Mouse (Mus musculus): Measurements from ENCODE around the gene Pkdrej.
"Not testable (repeated sequence)": the region's sequence is repeated elsewhere in the genome, so short reads cannot be mapped to it uniquely, and the experiment has no call there.

The Pkdrej gene

DNA sequence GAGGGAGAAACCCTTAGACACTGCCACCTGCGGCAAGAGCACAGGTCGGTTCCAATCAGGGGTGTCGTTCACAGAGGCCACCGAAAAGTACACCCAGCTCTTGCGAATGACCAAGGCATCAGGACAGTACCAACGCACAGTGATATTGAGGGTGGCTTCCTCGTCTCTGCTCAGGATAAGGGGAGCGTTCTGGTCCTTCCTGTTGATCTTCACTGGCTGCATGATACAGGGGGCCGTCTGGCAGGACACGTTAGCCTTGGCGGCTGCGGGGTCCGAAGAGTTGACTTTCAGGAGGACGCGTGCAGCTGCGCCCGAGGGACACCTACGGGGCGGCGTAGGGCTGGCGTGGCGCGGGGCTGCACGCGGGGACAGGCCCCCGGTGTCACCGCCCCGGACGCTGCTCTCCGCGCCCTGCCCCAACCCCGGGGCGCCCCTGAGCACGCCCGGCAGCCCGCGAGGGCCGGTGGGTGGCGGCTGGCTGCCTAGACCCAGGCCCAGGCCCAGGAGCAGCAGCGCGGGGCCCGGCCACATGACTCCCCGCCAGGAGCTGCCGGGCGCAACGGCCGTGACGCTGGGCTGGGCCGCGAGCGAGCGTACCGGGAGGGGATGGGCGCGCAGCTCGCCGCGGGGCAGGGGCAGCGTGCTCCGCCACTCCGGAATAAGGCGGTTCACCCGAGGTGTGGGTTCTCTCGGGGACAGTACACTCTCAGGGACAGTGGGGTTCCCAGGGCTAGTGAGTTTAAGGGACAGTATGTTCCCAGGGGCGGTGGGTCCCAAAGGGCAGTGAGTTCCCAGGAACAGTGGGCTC lies at the start of gene Pkdrej:
Gene Pkdrej (minus strand): TSS at position 532 of the 808 bp plus-strand sequence.
- ATAC-seq (ENCODE audit: insufficient number of reproducible peaks, low FRiP score, low TSS enrichment): peak; percentile 45; the same call in 1 of the 2 replicates

DNA sequence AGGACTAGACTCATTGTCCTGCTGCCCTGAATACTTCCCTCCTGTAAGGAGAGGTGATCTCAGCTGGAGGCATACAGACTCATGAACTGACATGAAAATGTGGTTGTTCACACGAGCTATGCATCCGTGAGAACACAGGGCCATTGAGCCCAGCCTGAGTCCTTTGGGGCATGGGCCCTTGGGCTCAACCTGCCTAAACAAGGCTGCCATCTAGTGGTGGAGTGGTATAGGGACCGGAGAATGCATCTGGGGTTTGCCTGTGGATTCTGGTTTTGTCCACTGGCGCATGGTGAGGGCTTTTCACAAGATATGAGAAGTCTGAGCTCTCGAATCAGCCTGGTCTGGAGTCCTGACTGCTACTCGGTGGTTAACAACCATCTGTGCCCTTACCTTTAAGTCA lies 46.2 kb upstream of the Pkdrej start:
- ATAC-seq (ENCODE audit: insufficient number of reproducible peaks, low FRiP score, low TSS enrichment): peak; percentile 68; the same call in 1 of the 2 replicates

DNA sequence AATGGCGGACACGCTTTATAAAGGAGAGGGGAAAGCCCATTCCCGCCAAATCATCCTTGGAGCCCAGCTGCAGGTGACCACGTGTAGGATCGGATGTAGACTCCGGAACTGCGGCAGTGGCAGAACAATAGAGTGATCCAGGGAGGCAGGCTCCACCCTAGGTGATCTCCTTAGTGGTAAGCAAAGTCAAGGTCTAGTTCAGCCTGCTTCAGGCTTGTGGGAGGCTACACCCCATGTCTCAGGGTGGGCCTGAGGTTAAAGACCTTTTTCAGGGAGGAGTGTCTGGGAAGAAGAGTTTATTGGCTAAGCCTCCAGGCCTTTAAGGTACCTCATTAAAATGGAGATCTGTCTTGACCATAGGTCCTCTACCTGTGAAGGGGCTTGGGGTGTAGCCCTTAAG lies 44.4 kb upstream of the Pkdrej start:
- not testable (repeated sequence) for ATAC-seq (ENCODE audit: insufficient number of reproducible peaks, low FRiP score, low TSS enrichment)

DNA sequence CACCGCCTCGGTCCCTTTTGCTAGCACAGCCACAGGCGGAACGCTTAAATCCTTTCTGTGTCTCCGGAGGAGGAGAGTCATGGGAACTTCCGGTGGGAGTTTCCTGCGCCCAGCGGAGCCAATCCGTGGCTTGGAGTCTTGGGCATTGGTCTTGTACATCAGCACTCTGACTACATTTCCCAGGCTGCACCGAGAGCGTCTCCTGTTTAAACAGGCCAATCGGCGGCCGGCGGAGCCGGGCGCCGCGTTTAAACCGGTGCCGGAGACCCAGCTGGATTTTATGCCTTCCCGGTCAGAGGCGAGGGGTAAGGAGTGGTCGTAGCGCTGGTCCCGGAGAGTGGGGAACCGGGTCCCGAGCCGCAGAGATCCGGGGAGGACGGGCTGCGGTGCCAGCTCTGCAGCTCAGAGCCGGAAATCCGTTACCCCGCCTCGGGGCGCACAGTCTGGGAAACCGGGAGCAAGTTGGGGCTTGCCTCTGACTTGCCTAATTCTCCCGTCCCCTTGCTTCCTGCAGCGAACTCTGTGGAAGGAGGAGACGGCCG lies 38.0 kb upstream of the Pkdrej start, which contains the start of gene Gtse1:
Gene Gtse1 (plus strand): TSS at position 256 of the 542 bp plus-strand sequence.
- ATAC-seq (ENCODE audit: insufficient number of reproducible peaks, low FRiP score, low TSS enrichment): peak; percentile 100

DNA sequence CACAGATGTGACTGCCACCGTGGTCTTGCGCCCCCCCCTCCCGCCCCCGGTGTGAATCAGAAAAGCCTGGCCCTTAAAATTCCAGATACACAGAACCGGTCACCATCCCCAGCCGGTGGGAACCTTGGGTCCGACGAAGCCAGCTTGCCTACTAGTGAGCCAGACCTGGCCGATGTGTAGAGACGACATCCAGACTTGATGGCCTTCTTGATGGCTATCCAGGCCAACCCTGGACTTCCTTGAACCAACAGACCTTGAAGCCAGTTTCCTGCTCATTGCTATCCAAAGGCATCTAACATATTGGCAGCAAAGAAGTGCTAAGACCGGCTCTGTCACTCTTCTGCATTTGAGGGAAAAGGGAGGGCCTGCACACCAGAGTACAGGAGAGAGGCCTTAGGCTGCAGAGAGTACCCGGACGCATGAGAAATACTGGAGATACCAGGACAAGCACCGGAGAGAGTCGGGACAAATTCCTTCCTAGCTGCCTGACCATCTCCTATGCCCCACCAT lies 37.5 kb upstream of the Pkdrej start:
- no peak; the same call in 1 of the 2 replicates for ATAC-seq (ENCODE audit: insufficient number of reproducible peaks, low FRiP score, low TSS enrichment)

DNA sequence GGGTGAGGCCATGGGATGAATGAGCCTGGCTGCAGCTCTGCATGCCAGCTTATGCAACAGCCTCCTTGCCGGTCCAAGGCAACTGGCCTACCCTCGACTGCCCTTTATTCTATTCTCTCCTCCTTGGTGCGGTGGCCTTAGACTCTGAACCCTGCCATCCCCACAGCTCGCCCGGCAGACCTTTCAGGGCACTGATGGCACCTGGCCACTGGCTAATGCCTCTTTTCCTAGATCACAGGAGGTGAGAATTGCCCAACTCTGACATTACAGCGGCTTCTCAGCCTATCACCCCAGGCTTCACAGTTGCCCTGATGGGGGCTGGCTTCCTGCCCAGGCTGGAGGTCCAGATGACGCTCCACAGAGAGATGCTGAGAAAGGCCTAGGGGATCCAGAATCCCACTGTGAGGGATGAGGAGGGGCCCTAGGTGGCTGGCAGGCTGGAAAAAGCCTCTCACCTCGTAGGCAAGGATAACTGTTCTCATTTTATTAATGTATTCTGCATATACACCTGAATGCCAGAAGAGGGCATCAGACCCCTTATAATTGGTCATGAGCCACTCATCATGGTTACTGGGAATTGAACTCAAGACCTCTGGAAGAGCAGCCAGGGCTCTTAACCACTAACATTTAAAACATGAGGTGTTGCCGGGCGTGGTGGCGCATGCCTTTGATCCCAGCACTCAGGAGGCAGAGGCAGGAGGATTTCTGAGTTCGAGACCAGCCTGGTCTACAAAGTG lies 30.3 kb upstream of the Pkdrej start:
- no peak for ATAC-seq (ENCODE audit: insufficient number of reproducible peaks, low FRiP score, low TSS enrichment)

- 0 out of 2 replicates have a peak, but pooled peaks have one; percentile 26 for ATAC-seq (ENCODE audit: insufficient number of reproducible peaks, low FRiP score, low TSS enrichment)
These were observed 23.5 kb upstream of the Pkdrej start for GRCm38 (mm10) chr15:85845071-85845470.

- no peak for ATAC-seq (ENCODE audit: insufficient number of reproducible peaks, low FRiP score, low TSS enrichment)
These were observed 20.3 kb upstream of the Pkdrej start for GRCm38 (mm10) chr15:85841796-85842360.

- ATAC-seq (ENCODE audit: insufficient number of reproducible peaks, low FRiP score, low TSS enrichment): no peak
These were observed 19.4 kb upstream of the Pkdrej start for GRCm38 (mm10) chr15:85840983-85841382.

GRCm38 (mm10) chr15:85836887-85837286 lies 15.4 kb upstream of the Pkdrej start:
- no peak for ATAC-seq (ENCODE audit: insufficient number of reproducible peaks, low FRiP score, low TSS enrichment)

- ATAC-seq (ENCODE audit: insufficient number of reproducible peaks, low FRiP score, low TSS enrichment): no peak
These were observed 13.8 kb upstream of the Pkdrej start for GRCm38 (mm10) chr15:85835335-85835734.

DNA sequence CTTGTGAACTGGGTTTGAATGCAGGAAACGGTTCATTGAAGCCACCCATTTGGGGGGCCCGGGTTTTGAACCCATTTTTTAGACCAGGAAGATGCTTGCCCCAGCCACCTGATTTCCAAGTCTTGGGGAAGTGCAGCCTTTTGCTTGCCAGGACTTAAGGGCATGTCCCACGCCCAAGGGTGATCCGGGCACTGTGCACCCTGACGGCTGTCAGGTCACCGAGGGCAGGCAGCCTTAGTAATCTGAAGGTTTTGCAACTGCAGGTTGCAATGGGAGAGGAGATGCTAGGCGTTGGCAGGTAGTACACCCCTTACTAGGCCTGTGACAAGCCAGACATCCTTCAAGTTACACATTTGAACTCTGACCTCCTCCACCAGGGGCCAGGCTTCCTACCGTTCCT lies 11.1 kb upstream of the Pkdrej start:
- no peak for ATAC-seq (ENCODE audit: insufficient number of reproducible peaks, low FRiP score, low TSS enrichment)

DNA sequence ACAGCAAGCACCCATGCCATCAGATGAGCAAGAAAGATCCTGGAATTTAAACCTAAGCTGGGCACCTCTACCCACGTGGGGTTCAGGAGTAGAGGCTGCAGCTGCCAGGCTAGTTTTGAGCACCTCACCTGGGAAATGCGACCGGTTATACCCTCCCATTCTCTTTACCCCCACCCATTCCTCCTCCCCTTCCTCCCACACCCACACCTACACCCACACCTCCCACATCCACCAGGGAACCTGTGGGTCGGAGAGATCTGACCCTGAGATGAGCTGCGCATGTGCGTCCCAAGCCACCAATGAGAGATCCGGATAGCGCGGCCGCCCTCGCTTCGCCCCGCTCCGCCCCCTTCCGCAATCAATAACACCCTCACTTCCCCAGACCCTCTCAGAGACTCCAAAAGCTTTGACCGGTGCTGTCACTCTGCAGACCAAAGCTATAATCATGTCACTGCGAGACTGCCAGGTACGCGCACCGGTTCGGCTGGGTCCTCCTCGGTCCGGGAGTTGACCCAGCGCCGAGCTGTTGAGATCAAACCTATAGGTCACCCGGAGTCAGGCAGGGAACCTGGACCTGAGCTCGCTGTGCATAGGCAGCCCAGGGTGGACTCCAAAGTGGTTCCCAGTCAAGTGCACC lies 10.5 kb upstream of the Pkdrej start, which contains the start of gene Ttc38:
Gene Ttc38 (plus strand): TSS at position 353 of the 637 bp plus-strand sequence.
- peak; percentile 96 for ATAC-seq (ENCODE audit: insufficient number of reproducible peaks, low FRiP score, low TSS enrichment)

- ATAC-seq (ENCODE audit: insufficient number of reproducible peaks, low FRiP score, low TSS enrichment): no peak
These were observed 7.9 kb upstream of the Pkdrej start for GRCm38 (mm10) chr15:85829470-85829869.

GRCm38 (mm10) chr15:85828071-85828470 lies 6.5 kb upstream of the Pkdrej start:
- no peak for ATAC-seq (ENCODE audit: insufficient number of reproducible peaks, low FRiP score, low TSS enrichment)

- no peak for ATAC-seq (ENCODE audit: insufficient number of reproducible peaks, low FRiP score, low TSS enrichment)
These were observed 5.1 kb upstream of the Pkdrej start for GRCm38 (mm10) chr15:85826676-85827075.

GRCm38 (mm10) chr15:85822011-85822359 lies 451 bp upstream of the Pkdrej start:
- ATAC-seq (ENCODE audit: insufficient number of reproducible peaks, low FRiP score, low TSS enrichment): 0 out of 2 replicates have a peak, but pooled peaks have one; percentile 15

GRCm38 (mm10) chr15:85813428-85813827 lies 8.1 kb downstream of the Pkdrej start:
- ATAC-seq (ENCODE audit: insufficient number of reproducible peaks, low FRiP score, low TSS enrichment): no peak

GRCm38 (mm10) chr15:85811535-85812277 lies 9.8 kb downstream of the Pkdrej start, which contains the start of gene Cdpf1:
Gene Cdpf1, minus strand, starts transcription at chr15:85811697.
- peak; percentile 87 for ATAC-seq (ENCODE audit: insufficient number of reproducible peaks, low FRiP score, low TSS enrichment)
